Mouse (Mus musculus) megakaryocyte, adult 5-6 weeks (primary cell): Measurements from ENCODE around the gene Vps26a. TPM values are rescaled to one million over a fixed set of nuclear protein-coding genes. Genes with fewer than 3 reads are reported as not detected.

ENCODE experiments used
- ATAC-seq: 2 replicates; pipeline ENCODE4 v1.8.0; 2016; ENCODE audit warnings: mild to moderate bottlenecking, inconsistent platforms; ENCODE audit not compliant: poor library complexity, severe bottlenecking
- total RNA-seq, 2 experiments: library from RNA; stranded (forward) in 1 of 2; stranded (reverse) in 1 of 2; fragments of 153-499, 151-499 nt in 1 of 2; fragments of 221-1000, 200-1000 nt in 1 of 2; gene quantifications; 2 replicates each; pipeline versions ENCODE4 v1.2.3 to v1.2.4; 2015 to 2017

Gene Vps26a
- total RNA-seq (2015) (101 and 124 TPM in 2 replicates), total RNA-seq (2017) (124 and 146 TPM in 2 replicates)

- ATAC-seq = peak; percentile 83
Measured at GRCm38 (mm10) chr10:62486618-62487415, at the start of gene Vps26a. Gene Vps26a, minus strand, starts transcription at chr10:62486805.

DNA sequence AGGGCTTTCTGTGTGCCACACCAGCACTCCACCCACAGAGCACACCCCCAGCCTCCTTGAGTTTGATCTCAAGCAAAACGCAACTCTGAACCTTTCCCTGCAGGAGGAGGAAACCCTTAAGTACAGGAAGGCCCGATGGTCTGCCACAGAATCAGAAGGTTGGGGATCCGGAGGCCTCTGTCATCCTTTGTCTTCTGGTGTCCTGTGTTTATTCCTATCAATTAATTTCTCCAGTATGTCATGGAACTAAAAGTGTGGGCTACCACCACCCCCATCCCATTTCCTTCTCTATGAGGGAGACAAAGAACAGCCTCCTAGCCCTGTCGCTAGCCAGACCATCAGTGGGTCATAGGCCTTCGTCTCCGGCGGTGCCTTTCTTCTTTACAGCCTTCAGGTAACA is 47.9 kb upstream of the Vps26a start:
- ATAC-seq = no peak

- ATAC-seq = no peak; the same call in 1 of the 2 replicates
Measured at GRCm38 (mm10) chr10:62532832-62533231, 46.2 kb upstream of the Vps26a start.

- peak; percentile 80 for ATAC-seq
Measured at GRCm38 (mm10) chr10:62530183-62530582, 43.6 kb upstream of the Vps26a start.

GRCm38 (mm10) chr10:62527351-62527750 is 40.7 kb upstream of the Vps26a start, which contains the start of gene Srgn:
Gene Srgn, minus strand, starts transcription at chr10:62527451.
- no peak for ATAC-seq

DNA sequence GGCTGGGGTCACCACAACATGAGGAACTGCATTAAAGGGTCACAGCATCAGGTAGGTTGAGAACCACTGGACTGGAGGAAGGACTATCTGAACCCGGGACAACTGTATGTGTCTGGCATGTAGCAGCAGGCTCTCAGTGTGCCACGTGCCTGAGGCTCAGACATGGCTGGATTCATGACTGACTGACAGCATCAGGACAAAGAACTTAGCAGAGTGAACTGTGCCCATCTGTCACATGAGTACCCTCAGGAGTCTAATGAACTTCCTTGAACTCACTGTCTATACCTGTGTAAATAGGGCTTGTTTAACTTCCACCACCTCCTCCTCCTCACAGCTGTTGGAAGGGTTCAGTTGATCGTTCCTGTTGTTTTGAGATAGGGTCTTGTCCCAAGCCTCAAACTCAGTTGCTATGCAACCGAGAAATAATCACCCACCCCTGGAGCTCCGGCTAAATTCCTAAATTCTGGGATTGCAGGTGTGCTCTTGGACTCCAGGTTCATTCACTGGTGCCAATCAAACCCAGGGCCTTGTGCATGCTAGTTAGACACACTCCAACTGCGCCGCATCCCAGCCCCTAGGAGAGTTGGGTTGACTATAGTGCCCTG is 35.8 kb upstream of the Vps26a start:
- no peak for ATAC-seq

GRCm38 (mm10) chr10:62521763-62522162 is 35.2 kb upstream of the Vps26a start:
- no peak for ATAC-seq

GRCm38 (mm10) chr10:62520911-62521310 is 34.3 kb upstream of the Vps26a start:
- no peak for ATAC-seq

DNA sequence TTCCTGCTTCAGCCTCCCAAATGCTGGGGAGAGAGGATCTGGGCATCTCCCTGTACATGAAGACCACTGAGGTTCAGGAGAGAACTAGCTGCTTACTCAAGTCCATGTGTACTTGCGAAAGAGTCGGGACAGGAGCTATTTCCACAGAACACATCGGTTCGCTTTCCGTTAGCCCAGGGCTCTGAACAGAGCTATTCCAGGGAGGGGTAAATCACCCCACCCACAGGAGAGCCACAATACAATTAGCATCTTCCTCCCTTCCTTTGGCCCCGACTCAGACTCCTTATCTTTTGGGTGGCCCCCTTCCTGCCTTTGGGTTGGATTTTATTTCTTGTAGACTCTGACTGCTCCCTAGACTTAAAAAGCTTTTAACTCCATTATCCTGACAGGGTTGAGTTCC is 30.9 kb upstream of the Vps26a start:
- ATAC-seq = peak; percentile 74

- no peak for ATAC-seq
Measured at GRCm38 (mm10) chr10:62512855-62513254, 26.2 kb upstream of the Vps26a start.

DNA sequence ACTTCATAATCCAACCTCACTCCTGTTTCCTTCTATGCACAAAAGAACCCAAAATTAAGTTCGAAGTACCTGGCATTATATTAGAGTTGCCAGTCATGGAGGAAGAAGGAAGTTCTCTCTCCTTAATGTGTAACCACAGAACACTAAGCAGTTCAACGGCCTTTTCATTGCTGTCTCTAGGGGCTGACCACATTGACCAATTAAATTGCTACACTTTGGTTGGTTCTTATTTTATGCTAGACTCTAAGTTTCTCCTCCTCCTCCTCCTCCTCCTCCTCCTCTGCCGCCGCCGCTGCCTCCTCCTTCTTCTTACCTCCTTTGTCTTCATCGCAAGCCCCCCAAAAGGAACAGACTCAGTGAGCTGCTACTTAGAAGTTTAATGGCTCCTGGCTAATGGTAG is 24.9 kb upstream of the Vps26a start:
- ATAC-seq = peak; percentile 28

DNA sequence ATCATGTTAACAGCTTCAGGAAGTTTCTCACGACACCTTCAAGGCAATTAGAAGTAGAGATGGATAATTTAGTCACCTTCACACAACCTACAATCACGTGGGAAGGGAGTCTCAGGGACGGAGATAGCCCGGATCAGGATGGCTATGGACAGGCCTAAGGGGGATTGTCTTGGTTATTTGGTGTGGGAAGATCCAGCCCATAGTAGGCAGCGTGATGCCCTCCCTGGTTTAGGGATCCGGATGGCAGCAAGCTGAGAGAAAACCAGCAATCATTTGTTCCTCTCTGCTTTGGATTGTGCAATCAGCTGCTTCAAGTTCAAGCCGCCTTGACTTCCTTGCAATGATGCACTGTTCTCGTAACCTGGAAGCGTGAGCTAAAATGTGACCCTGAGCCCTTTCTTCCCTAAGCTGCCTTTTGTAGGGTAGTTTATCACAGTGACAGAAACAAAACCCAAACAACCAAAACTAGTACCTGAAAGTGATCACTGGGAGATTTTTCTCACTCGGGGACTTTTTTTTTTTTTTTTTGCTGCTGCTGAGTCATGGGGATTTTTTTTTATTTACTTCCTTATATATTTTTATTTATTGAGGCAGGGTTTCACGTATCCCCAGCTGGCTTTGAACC is 22.5 kb upstream of the Vps26a start:
- ATAC-seq = peak; percentile 26

GRCm38 (mm10) chr10:62508459-62508858 is 21.9 kb upstream of the Vps26a start:
- no peak for ATAC-seq

DNA sequence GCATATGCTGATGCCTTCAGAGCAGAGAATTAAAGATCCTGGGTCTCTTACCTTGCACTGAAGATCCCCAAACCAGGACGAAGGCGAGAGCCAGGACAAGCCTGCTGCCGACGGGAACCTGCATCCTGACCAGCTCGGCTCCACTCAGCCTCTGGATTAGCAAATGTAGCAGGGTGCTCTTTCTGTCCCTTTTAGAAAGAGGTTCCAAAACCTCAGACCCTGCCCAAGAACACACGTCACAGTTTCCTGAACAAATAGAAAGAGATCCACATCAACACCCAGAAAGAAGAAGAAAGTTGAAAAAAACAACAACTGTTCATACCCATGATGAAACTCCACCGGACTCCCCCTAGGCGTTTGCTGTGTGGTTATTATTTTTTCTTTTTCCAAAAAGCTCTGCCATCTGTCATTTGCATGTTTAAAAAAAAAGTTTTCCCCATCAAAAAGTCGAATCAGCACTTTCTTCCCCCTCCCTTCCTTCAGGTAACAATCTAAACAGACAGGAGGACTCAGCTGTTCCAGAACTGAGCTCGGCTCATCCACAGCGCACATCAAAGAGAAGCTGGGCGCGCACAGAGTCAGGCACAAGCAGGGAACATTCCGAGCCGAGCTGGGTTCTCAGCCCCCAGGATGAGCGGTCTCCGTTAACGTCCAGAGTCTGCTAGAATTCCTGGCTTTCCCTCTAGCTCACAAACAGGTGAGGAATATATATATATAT is 21.1 kb upstream of the Vps26a start:
- peak; percentile 48 for ATAC-seq

- no peak for ATAC-seq
Measured at GRCm38 (mm10) chr10:62507071-62507470, 20.5 kb upstream of the Vps26a start.

DNA sequence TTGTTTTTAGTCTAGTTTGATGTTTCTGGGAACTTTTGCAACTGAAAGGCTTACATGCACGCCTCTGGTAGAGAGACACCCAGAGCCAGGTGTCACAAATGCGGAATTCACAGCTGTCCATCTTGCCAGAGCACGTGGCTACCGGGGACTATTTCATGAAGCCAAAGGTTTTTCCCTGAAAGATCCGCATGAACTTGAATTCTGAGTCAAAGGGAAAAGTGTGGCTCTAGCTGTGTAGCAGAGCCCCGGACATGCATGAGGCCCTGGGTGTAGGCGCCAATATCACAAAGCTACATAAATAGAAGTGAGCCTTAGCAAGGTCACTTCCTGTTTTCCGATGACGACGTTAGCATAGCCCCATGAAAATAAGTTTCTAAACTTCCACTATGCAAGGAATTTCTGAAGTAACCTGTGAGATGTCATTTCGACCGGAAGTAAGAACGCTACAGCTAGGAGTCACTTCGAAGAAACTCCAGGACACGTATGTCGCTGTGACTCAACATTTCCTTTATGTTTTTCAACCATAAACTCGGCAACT is 19.5 kb upstream of the Vps26a start:
- peak; percentile 31 for ATAC-seq

GRCm38 (mm10) chr10:62505224-62505983 is 18.8 kb upstream of the Vps26a start:
- ATAC-seq = no peak

DNA sequence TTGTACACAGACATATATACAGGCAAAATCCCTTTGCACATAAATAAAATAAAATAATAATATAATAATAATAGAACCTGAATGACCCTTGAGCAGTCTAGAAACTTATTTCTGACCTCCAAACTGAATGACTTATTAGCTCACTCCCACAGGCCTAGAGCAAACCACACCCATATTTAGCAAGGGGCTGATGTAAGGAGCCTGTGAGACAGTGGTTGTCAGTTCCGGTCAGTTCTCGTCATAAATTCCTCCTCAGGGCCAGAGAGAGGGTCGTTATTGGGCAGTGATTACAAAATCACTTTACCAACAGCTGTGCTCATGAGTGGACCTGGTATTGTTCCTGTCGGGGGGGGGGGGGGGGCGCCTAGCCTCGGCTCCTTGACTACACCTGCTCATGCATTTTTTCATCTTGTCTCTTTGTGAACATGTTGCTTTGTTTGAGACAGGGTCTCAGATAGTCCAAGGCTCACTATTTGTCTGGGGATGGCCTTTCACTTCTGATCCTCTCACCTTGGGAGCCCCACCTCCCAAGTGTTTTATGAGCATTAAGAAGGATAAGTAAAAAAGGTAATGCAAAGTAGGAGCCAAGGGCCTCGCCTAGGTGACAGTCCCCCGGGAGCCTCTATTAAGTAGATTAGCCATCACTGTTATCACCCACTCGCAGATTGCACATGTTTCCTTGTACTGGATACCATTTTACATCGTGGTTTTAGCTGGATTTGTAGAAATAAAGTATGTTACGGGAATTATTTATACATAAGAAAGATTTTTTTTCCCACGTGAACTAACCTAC is 17.4 kb upstream of the Vps26a start:
- peak; percentile 37 for ATAC-seq

DNA sequence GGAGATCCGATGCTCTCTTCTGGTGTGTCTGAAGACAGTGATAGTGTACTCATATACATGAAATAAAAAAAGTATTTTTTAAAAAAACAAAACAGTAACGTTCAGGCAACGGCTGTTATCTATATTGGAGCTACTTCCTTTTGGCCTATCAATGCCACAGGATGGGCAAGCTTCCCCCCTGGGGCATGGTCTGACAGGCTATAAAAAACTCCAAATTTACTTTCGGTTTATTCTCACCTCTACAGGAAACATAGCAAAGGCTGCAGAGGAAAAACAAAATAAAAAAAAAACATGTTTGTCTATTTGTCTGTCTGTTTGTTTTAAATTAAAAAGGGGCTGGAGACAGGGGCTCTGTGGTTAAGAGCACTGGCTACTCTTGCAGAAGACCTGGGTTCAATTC is 16.7 kb upstream of the Vps26a start:
- no peak for ATAC-seq
